Mouse (Mus musculus) embryonic facial prominence, embryonic 15.5 days (tissue): ENCODE measurements around the gene Sh3bgrl2. TPM values are rescaled to one million over a fixed set of nuclear protein-coding genes. Genes with fewer than 3 reads are reported as not detected.

ENCODE experiments used
- ATAC-seq: fragments of 200-750 bp; cut with Nextera tagmentation; 2 replicates; pipeline ENCODE4 v1.8.0; 2017; ENCODE audit warnings: low read depth, moderate TSS enrichment; ENCODE audit not compliant: insufficient number of reproducible peaks, low FRiP score, low TSS enrichment
- H3K27ac ChIP-seq: fragments of 300-500 bp; sonication (generic); replicated peaks from 2 replicates; pipeline ENCODE4 v1.5.1; 2015; ENCODE audit warnings: mild to moderate bottlenecking, inconsistent platforms
- H3K27me3 ChIP-seq: fragments of 300-500 bp; sonication (generic); 2 replicates; pipeline ENCODE4 v1.6.1; 2015; ENCODE audit warnings: inconsistent platforms
- H3K36me3 ChIP-seq: fragments of 300-500 bp; sonication (generic); 2 replicates; pipeline ENCODE4 v1.6.1; 2015; ENCODE audit warnings: mild to moderate bottlenecking, inconsistent platforms
- H3K4me1 ChIP-seq: fragments of 300-500 bp; sonication (generic); 2 replicates; pipeline ENCODE4 v1.6.1; 2015; ENCODE audit warnings: inconsistent platforms
- H3K4me2 ChIP-seq: fragments of 300-500 bp; sonication (generic); replicated peaks from 2 replicates; pipeline ENCODE4 v1.6.1; 2015; ENCODE audit warnings: mild to moderate bottlenecking, inconsistent platforms
- H3K4me3 ChIP-seq: fragments of 300-500 bp; sonication (generic); replicated peaks from 2 replicates; pipeline ENCODE4 v1.5.1; 2015; ENCODE audit warnings: mild to moderate bottlenecking, inconsistent platforms
- H3K9ac ChIP-seq: fragments of 300-500 bp; sonication (generic); 2 replicates; pipeline ENCODE4 v1.6.1; 2015; ENCODE audit warnings: inconsistent platforms
- H3K9me3 ChIP-seq: fragments of 300-500 bp; sonication (generic); replicated peaks from 2 replicates; pipeline ENCODE4 v1.6.1; 2016; ENCODE audit warnings: inconsistent platforms
- WGBS: fragments of 180-500 bp; shearing (Covaris S2); methylation state at CpG from one replicate; pipeline ENCODE4 v1.1.7; 2015; 5-methylcytosine and 5-hydroxymethylcytosine counted together
- polyA plus RNA-seq: library from polyadenylated mRNA; unstranded; fragments of >200 nt; fragmentation: Nextera tagmentation; extraction: Ambion mirVana; gene quantifications from 2 replicates; pipeline ENCODE4 v1.2.1, GENCODE M21; 2015

Gene Sh3bgrl2
- polyA plus RNA-seq, 1 experiment from 2014 or later: 22.8 TPM

DNA sequence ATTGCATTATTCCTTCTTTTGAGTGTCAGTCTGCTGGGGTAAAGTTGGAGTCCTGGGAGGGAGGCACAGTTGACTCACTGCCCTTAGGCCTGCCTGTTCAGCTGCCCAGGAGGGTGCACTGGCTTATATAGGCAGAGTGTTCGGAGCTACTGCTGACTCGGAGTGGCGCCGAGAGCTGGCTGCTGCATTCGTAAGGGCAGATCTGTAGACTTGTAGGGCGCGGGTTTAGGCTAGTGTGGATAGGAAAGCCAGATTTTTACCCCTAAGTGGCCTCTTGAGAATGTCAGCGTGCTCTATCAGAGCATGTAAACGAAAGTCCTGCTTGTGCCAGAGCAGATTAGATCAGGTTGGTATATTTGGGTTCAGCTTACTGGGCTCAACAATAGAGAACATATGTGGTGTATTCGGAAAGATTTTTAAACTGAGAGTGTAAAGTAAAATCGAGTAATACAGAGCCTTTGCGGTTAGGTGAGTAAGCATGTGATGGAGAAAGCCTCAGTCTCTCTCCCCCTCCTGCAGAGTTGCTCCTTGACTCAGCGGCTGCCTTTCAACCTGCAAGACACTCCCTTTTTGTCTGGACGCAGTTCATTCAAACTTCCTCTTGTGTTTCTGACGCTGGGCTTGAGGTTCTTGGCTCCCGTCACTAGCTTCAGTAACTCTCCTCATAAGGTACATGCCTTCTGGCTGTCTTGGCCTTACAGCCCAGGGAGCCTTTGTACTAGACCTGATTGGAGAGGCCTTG lies 15.9 kb downstream of the Sh3bgrl2 start:
- H3K4me2 ChIP-seq: peak overlapping the region; percentile 24; the same call in 1 of the 2 replicates
- no peaks in the 10 kb centered on the region for H3K9me3 ChIP-seq
- H3K36me3 ChIP-seq: no peaks in the 10 kb centered on the region
- no peaks in the 10 kb centered on the region for H3K27me3 ChIP-seq
- H3K4me1 ChIP-seq: peaks cover 31% of the 10 kb centered on the region
- H3K27ac ChIP-seq: 0 out of 2 replicates have a peak overlapping the region, but pooled peaks have one; percentile 51
- peak; percentile 46; the same call in 1 of the 2 replicates for ATAC-seq
- no peak overlapping the region for H3K9ac ChIP-seq
- 29% methylated on average over 16 of the region's 16 CpGs for WGBS
- H3K4me3 ChIP-seq: no peak overlapping the region

DNA sequence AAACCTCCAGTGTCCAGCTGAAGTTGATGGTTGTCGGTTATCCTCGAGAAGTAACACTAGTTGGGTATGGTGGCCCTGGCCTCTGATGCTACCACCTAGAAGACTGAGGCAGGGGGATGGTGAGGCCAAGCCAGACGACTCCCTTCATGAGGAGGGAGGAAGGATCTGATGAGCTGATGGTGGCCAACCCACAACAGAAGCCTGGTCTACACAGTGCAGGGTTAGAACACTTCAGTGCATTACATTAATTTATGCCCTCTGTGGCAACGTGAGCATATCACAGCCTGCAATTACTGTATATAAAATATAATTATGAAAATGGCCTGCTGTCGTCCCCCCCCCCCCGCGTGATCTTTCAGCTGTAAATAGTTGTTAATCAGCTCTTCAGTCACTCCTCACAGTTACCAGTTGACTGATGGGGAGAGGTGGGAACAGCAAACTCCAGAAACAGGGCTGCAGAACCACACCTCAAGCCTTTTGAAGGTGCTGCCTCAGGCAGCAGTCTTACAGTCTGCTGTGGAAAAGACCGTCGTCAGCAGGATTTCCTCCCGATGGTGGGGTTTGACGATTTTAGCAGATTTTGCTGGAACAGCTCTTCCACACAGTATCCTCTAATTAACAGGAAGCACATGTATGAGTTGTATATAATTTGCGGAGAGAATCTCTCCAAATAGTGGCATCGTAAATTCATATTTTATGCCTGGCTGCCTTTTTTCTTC lies 17.0 kb downstream of the Sh3bgrl2 start:
- Histone ChIP-seq H3K9me3 (no peaks in the 10 kb centered on the region), H3K4me2 (no peak overlapping the region), H3K27ac (no peak overlapping the region), H3K27me3 (no peaks in the 10 kb centered on the region), H3K4me3 (no peak overlapping the region), H3K4me1 (peaks cover 31% of the 10 kb centered on the region), H3K36me3 (no peaks in the 10 kb centered on the region), H3K9ac (no peak overlapping the region)
- 0 out of 2 replicates have a peak, but pooled peaks have one; percentile 37 for ATAC-seq
- 47% methylated on average over 13 of the region's 13 CpGs for WGBS

DNA sequence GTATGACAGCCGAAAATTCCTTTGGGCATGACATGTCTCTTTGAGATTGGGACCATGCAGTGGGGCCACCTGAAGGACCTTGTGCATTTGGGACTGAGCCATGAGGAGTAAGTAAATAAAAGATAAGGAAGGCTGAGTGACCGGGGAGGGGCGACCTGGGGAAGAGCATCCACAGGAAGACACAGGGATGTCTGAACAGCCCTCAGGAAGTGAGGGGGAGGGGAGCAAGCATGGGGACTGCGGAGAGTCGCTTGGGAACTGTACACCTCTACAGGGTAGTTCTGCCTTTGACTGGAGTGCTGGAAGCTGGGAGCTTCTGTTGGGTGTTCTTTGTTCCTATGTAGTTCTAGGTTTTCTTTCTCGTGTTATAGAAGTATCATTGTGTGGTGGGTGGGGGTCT lies 18.0 kb downstream of the Sh3bgrl2 start:
- no peak overlapping the region for H3K4me2 ChIP-seq
- no peaks in the 10 kb centered on the region for H3K36me3 ChIP-seq
- H3K9ac ChIP-seq: no peak overlapping the region
- H3K4me1 ChIP-seq: peaks cover 31% of the 10 kb centered on the region
- no peak overlapping the region for H3K4me3 ChIP-seq
- no peak for ATAC-seq
- no peaks in the 10 kb centered on the region for H3K9me3 ChIP-seq
- no peaks in the 10 kb centered on the region for H3K27me3 ChIP-seq
- H3K27ac ChIP-seq: no peak overlapping the region
- WGBS: 68% methylated on average over 6 of the region's 6 CpGs

DNA sequence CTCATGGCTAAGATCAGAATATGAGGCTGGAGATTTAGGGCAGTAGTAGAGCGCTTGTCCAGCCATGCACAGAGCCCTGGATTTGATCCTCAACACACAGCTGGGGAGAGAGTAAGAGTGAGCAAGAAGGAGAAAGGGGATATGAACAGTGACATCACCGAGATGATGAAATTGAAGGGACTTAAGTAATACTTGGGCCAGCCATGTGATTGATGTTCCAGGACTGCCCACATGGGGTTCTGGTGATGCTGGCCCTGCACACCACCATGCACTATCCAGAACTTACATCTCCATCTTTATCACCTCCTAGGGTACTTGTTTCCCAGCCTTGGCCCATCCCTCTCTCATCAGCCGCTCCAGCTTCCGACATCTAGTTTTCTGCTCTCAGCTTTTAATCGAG lies 20.0 kb downstream of the Sh3bgrl2 start:
- no peak for ATAC-seq
- no peak overlapping the region for H3K4me2 ChIP-seq
- H3K4me3 ChIP-seq: no peak overlapping the region
- H3K9me3 ChIP-seq: no peaks in the 10 kb centered on the region
- no peaks in the 10 kb centered on the region for H3K36me3 ChIP-seq
- WGBS: 89% methylated on average over 5 of the region's 5 CpGs
- no peak overlapping the region for H3K27ac ChIP-seq
- H3K4me1 ChIP-seq: peaks cover 30% of the 10 kb centered on the region
- H3K9ac ChIP-seq: no peak overlapping the region
- no peaks in the 10 kb centered on the region for H3K27me3 ChIP-seq

DNA sequence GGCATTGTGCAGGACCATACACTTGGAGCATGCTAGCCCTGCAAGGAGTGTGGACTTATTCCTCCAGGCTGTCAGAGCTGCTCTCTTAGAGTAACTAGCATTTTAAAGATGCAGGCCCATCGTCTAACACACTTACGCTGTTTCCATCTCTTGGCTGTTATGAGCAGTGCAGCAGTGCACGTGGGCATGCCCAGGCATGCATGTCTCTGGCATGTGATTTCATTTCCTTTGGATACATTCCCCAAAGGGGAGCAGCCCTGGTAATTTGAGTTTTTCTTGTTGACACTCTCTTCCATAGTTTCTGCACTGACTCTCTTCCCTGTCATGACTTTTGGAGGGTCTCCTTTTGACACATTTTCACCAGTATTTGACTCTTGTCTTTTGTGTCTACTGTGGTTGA lies 20.8 kb downstream of the Sh3bgrl2 start:
- 31% methylated on average over 3 of the region's 3 CpGs for WGBS
- H3K27ac ChIP-seq: no peak overlapping the region
- ATAC-seq: no peak
- no peak overlapping the region for H3K4me3 ChIP-seq
- no peak overlapping the region for H3K9ac ChIP-seq
- no peaks in the 10 kb centered on the region for H3K9me3 ChIP-seq
- no peaks in the 10 kb centered on the region for H3K27me3 ChIP-seq
- H3K4me2 ChIP-seq: no peak overlapping the region
- no peaks in the 10 kb centered on the region for H3K36me3 ChIP-seq
- peaks cover 23% of the 10 kb centered on the region for H3K4me1 ChIP-seq

DNA sequence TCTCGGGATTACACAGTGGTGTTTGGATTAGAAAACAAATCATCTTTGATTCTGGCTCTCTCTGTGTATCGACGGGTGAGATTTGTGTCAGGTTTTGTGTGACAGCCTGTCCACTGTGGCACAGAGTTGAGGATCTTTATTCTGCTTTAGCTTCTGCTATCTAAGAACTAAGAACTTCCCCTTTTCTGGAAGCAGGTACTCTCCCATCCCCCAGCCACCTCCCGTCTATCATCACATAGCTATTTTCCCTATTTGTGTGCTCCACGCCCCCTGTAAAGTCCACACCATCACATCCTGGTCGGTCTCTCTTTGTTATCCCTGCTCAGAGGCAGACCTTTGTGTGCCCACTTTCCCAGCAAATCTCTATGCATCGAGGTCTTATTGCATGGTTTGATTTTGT lies 21.8 kb downstream of the Sh3bgrl2 start:
- no peak for ATAC-seq
- H3K4me3 ChIP-seq: no peak overlapping the region
- WGBS: 68% methylated on average over 7 of the region's 7 CpGs
- H3K9me3 ChIP-seq: no peaks in the 10 kb centered on the region
- no peaks in the 10 kb centered on the region for H3K27me3 ChIP-seq
- H3K36me3 ChIP-seq: no peaks in the 10 kb centered on the region
- H3K4me1 ChIP-seq: peaks cover 14% of the 10 kb centered on the region
- H3K9ac ChIP-seq: no peak overlapping the region
- H3K27ac ChIP-seq: no peak overlapping the region
- H3K4me2 ChIP-seq: no peak overlapping the region

DNA sequence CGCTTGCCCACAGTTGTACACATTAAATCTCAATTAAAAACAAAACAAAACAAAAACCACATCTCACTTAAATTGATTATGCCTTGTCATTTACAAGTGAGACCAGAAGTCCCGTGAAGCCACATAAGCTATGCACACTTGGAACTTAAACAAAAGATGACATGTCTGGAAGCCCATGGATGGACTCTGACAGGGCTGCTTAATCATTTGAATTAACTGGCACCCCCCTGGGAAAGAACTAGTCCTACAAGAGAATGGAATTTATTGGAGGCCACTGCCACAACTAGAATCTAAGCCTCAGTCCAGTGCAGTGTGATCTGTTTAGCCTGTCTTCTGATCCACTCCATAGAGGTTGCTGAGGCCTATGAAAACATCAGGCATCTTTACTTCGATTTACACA lies 23.2 kb downstream of the Sh3bgrl2 start:
- H3K36me3 ChIP-seq: no peaks in the 10 kb centered on the region
- no peak overlapping the region for H3K9ac ChIP-seq
- H3K27me3 ChIP-seq: no peaks in the 10 kb centered on the region
- no peak overlapping the region for H3K27ac ChIP-seq
- no peak for ATAC-seq
- H3K4me3 ChIP-seq: no peak overlapping the region
- WGBS: 64% methylated on average over 3 of the region's 3 CpGs
- H3K9me3 ChIP-seq: no peaks in the 10 kb centered on the region
- H3K4me2 ChIP-seq: no peak overlapping the region
- peaks cover 6% of the 10 kb centered on the region; the same call in 1 of the 2 replicates for H3K4me1 ChIP-seq

DNA sequence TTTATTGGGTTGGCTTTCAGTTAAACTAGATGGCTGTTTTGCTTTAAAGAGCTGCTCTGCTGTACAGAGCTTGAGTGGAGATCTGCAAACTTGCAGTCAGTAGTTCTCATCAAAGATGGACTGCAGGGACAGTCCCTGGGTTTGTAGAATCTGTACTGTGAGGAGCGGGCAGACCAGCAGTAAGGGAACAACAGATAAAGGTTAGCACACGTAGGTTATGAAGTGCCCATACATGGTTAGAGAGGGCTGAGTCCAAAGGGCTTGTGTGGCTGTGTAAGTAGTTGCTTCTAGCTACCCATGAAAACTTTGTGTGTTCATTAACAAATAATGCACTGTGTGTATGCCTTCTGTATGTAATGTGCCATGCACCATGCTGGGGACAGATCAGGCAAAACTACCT lies 24.2 kb downstream of the Sh3bgrl2 start:
- 80% methylated on average over 2 of the region's 2 CpGs for WGBS
- Histone ChIP-seq H3K4me3 (no peak overlapping the region), H3K4me1 (0 out of 2 replicates have a peak, but pooled peaks cover 6% of the 10 kb centered on the region), H3K4me2 (no peak overlapping the region), H3K9ac (no peak overlapping the region), H3K9me3 (no peaks in the 10 kb centered on the region), H3K27me3 (no peaks in the 10 kb centered on the region), H3K36me3 (no peaks in the 10 kb centered on the region), H3K27ac (no peak overlapping the region)
- no peak for ATAC-seq

DNA sequence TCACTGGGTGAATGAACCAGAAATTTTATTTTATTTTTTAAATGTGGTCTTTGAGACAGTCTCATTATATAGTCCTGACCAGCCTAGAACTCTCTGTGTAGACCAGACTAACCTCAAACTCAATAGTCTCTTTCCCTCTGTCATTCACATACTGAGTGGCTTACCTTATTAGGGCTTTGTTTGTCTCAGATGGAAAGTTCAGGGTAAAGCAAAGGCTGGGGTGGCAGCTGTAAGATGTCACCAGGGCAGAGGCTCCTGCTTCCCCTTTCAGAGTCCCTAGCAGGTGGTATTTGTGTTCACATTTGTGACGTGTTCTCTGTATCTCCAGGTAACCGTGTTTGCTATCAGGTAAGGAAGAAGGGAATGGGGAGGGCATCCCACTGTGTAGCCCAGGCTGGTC lies 24.7 kb downstream of the Sh3bgrl2 start:
- no peak overlapping the region for H3K4me3 ChIP-seq
- ATAC-seq: no peak
- H3K4me2 ChIP-seq: no peak overlapping the region
- H3K27ac ChIP-seq: no peak overlapping the region
- H3K9me3 ChIP-seq: no peaks in the 10 kb centered on the region
- 0 out of 2 replicates have a peak, but pooled peaks cover 6% of the 10 kb centered on the region for H3K4me1 ChIP-seq
- no peak overlapping the region for H3K9ac ChIP-seq
- WGBS: 65% methylated on average over 2 of the region's 2 CpGs
- no peaks in the 10 kb centered on the region for H3K36me3 ChIP-seq
- no peaks in the 10 kb centered on the region for H3K27me3 ChIP-seq

DNA sequence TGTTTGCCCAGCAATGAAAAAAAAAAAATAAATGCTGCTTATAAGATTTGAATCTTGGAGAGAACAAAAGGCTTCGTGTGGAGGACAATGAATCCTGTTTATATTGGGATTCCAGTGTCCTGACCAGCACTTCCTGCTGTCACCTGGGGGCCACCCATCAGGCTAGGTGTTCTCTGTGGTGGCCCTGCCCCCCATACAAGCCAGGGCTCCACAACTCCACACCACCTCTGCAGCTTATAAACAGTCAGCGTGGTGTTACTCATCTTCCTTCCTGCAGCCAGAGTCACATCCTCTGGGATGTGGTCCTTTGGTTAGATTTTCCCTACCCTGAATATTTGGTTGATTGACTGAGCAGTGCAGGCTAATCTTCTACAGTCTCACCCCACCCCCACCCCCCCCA lies 25.5 kb downstream of the Sh3bgrl2 start:
- no peak overlapping the region for H3K9ac ChIP-seq
- 49% methylated on average over 2 of the region's 2 CpGs for WGBS
- no peak overlapping the region for H3K27ac ChIP-seq
- no peak overlapping the region for H3K4me3 ChIP-seq
- no peak overlapping the region for H3K4me2 ChIP-seq
- H3K27me3 ChIP-seq: no peaks in the 10 kb centered on the region
- no peak for ATAC-seq
- H3K36me3 ChIP-seq: no peaks in the 10 kb centered on the region
- 0 out of 2 replicates have a peak, but pooled peaks cover 4% of the 10 kb centered on the region for H3K4me1 ChIP-seq
- H3K9me3 ChIP-seq: no peaks in the 10 kb centered on the region

DNA sequence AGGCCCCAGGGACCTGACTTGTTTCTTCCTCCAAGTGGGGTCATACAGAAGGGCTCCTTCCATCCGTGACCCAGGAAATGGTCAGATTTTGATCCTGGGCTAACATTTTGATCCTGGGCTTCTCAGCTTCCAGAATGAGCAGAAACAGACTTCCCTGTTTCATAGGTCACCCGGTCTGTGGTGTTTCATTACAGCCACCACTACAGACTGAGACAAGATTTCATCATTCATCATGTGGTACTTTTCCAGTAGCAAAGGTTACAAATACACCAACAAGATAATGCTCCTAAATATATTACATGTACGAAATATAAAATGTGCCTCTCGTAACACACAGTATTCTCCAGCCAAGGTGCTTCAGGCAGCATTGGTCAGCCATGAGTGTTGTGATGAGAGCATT lies 27.3 kb downstream of the Sh3bgrl2 start:
- no peak overlapping the region for H3K4me3 ChIP-seq
- H3K27ac ChIP-seq: no peak overlapping the region
- no peaks in the 10 kb centered on the region for H3K4me1 ChIP-seq
- no peaks in the 10 kb centered on the region for H3K27me3 ChIP-seq
- no peaks in the 10 kb centered on the region for H3K9me3 ChIP-seq
- no peak for ATAC-seq
- no peak overlapping the region for H3K4me2 ChIP-seq
- 76% methylated on average over 4 of the region's 4 CpGs for WGBS
- no peak overlapping the region for H3K9ac ChIP-seq
- no peaks in the 10 kb centered on the region for H3K36me3 ChIP-seq
